Mouse (Mus musculus) heart, adult 2 months (tissue): ENCODE data around the gene Gm867. TPM values are rescaled to one million over a fixed set of nuclear protein-coding genes. Genes with fewer than 3 reads are reported as not detected.
A peak's percentile ranks its signal among the peaks of the same experiment; 100 is the strongest.

ENCODE experiments used
- DNase-seq, 2 experiments: peaks; one replicate each; pipeline ENCODE4 v3.0.0; 2021
- H3K27ac ChIP-seq: fragments of 200-600 bp; 2 replicates; pipeline ENCODE4 v1.8.1; 2022
- H3K27me3 ChIP-seq: fragments of 200-500 bp; 2 replicates; pipeline ENCODE4 v1.6.1; 2012; ENCODE audit warnings: mild to moderate bottlenecking, low read length, inconsistent platforms, mixed read lengths; ENCODE audit not compliant: control insufficient read depth, insufficient read depth
- H3K36me3 ChIP-seq: fragments of 200-500 bp; 2 replicates; pipeline ENCODE4 v1.6.1; 2012; ENCODE audit warnings: low read length, inconsistent platforms; ENCODE audit not compliant: control insufficient read depth, insufficient read depth
- H3K4me1 ChIP-seq: fragments of 200-500 bp; 2 replicates; pipeline ENCODE4 v1.6.1; 2011; ENCODE audit warnings: low read length; ENCODE audit not compliant: control insufficient read depth, insufficient read depth
- H3K4me3 ChIP-seq: fragments of 200-600 bp; 2 replicates; pipeline ENCODE4 v1.8.1; 2022
- H3K79me2 ChIP-seq: fragments of 200-500 bp; replicated peaks from 2 replicates; pipeline ENCODE4 v1.6.1; 2012; ENCODE audit warnings: mild to moderate bottlenecking, inconsistent platforms, low read length, moderate library complexity, mixed read lengths; ENCODE audit not compliant: control insufficient read depth, insufficient read depth
- H3K9ac ChIP-seq: fragments of 200-500 bp; 2 replicates; pipeline ENCODE4 v1.6.1; 2012; ENCODE audit warnings: low read depth, mild to moderate bottlenecking, control low read depth, inconsistent platforms, low read length, mixed read lengths
- CTCF ChIP-seq: fragments of 200-600 bp; IDR thresholded peaks from 2 replicates; pipeline ENCODE4 v1.8.1; 2022; ENCODE audit warnings: antibody characterized with exemption, mild to moderate bottlenecking, moderate library complexity
- EP300 ChIP-seq: fragments of 200-500 bp; IDR thresholded peaks from 2 replicates; pipeline ENCODE4 v1.6.1; 2011; ENCODE audit warnings: low read depth, low read length, control low read depth; ENCODE audit not compliant: insufficient read depth
- POLR2A ChIP-seq: fragments of 200-500 bp; IDR thresholded peaks from 2 replicates; pipeline ENCODE4 v1.6.1; 2011; ENCODE audit warnings: mild to moderate bottlenecking, low read depth, low read length, control low read depth; ENCODE audit not compliant: insufficient read depth
- WGBS: fragments of 180-500 bp; shearing (Covaris S2); methylation state at CpG from one replicate; pipeline ENCODE4 v1.1.7; 2018; 5-methylcytosine and 5-hydroxymethylcytosine counted together
- intact Hi-C: fragments of 180-260 bp; cut with DNase I; formaldehyde crosslinking; loops from one replicate; pipeline ENCODE4 v1.15.1; 2025
- polyA plus RNA-seq: library from polyadenylated mRNA; depleted of rRNA; stranded (reverse); fragments of >200 nt; gene quantifications from 2 replicates; pipeline ENCODE4 v1.2.3, GENCODE M21; 2012
- total RNA-seq, 2 experiments: library from RNA; stranded (reverse); gene quantifications; 2 replicates each; pipeline ENCODE4 v1.2.3; 2021

The Gm867 gene
- total and polyA plus RNA-seq, 3 experiments = 0.76 TPM; not detected in 2

- Histone ChIP-seq H3K27me3 (no peaks in the 10 kb centered on the region), H3K36me3 (no peaks in the 10 kb centered on the region), H3K4me1 (no peaks in the 10 kb centered on the region), H3K4me3 (no peak overlapping the region), H3K79me2 (no peaks in the 10 kb centered on the region), H3K9ac (no peak overlapping the region), H3K27ac (no peak overlapping the region)
- no peak for DNase-seq
- intact Hi-C loops = no loop called here
- TF ChIP-seq EP300 (no peak), POLR2A (no peak), CTCF (no peak)
- WGBS = 40% methylated on average over 6 of the region's 6 CpGs
These were observed 27.4 kb downstream of the Gm867 start for GRCm38 (mm10) chr10:75913013-75913589.

- intact Hi-C loops = no loop called here
- Histone ChIP-seq H3K27ac (no peak overlapping the region; the same call in 1 of the 2 replicates), H3K79me2 (no peaks in the 10 kb centered on the region), H3K36me3 (no peaks in the 10 kb centered on the region), H3K27me3 (no peaks in the 10 kb centered on the region), H3K9ac (no peak overlapping the region), H3K4me1 (no peaks in the 10 kb centered on the region), H3K4me3 (no peak overlapping the region)
- 77% methylated on average over 2 of the region's 2 CpGs for WGBS
- DNase-seq = no peak
- no peak for TF ChIP-seq CTCF
- no peak for TF ChIP-seq EP300
- no peak for TF ChIP-seq POLR2A
These were observed 29.8 kb downstream of the Gm867 start for GRCm38 (mm10) chr10:75910698-75911097.

GRCm38 (mm10) chr10:75906882-75907281 lies 33.6 kb downstream of the Gm867 start:
- H3K27me3 ChIP-seq = no peaks in the 10 kb centered on the region
- intact Hi-C loops = no loop called here
- H3K36me3 ChIP-seq = 0 out of 2 replicates have a peak, but pooled peaks cover 1% of the 10 kb centered on the region
- no peak overlapping the region for H3K27ac ChIP-seq
- 91% methylated on average over 4 of the region's 4 CpGs for WGBS
- H3K79me2 ChIP-seq = no peaks in the 10 kb centered on the region
- no peak overlapping the region for H3K4me3 ChIP-seq
- no peak overlapping the region for H3K9ac ChIP-seq
- no peak for TF ChIP-seq EP300
- TF ChIP-seq POLR2A = no peak
- no peak for TF ChIP-seq CTCF
- DNase-seq = no peak
- no peaks in the 10 kb centered on the region for H3K4me1 ChIP-seq

GRCm38 (mm10) chr10:75904391-75904790 lies 36.1 kb downstream of the Gm867 start:
- 77% methylated on average over 5 of the region's 5 CpGs for WGBS
- Histone ChIP-seq H3K27ac (no peak overlapping the region), H3K4me1 (no peaks in the 10 kb centered on the region), H3K79me2 (no peaks in the 10 kb centered on the region), H3K4me3 (no peak overlapping the region), H3K9ac (no peak overlapping the region), H3K27me3 (no peaks in the 10 kb centered on the region), H3K36me3 (peaks cover 6% of the 10 kb centered on the region)
- DNase-seq = peak in 1 of 2 experiments; percentile 46
- intact Hi-C loops = no loop called here
- no peak for TF ChIP-seq EP300
- no peak for TF ChIP-seq POLR2A
- no peak for TF ChIP-seq CTCF

GRCm38 (mm10) chr10:75898846-75899245 lies 41.6 kb downstream of the Gm867 start:
- no peak overlapping the region for H3K9ac ChIP-seq
- 4% methylated on average over 3 of the region's 3 CpGs for WGBS

GRCm38 (mm10) chr10:75898039-75898564 lies 42.4 kb downstream of the Gm867 start:
- H3K27ac ChIP-seq = peak overlapping the region; percentile 61
- 63% methylated on average over 6 of the region's 6 CpGs for WGBS
- DNase-seq = peak; percentile 20 to 32
- no peak overlapping the region for H3K4me3 ChIP-seq
- TF ChIP-seq EP300 = no peak
- TF ChIP-seq POLR2A = no peak
- TF ChIP-seq CTCF = no peak
- H3K27me3 ChIP-seq = no peaks in the 10 kb centered on the region
- intact Hi-C loops = loop anchor here (10.0 kb wide), 1 partner anchor 137 kb away; the partner anchor contains the start of gene Zfp280b
- H3K9ac ChIP-seq = 0 out of 2 replicates have a peak overlapping the region, but pooled peaks have one; percentile 4
- H3K4me1 ChIP-seq = peaks cover 13% of the 10 kb centered on the region
- H3K79me2 ChIP-seq = no peaks in the 10 kb centered on the region
- H3K36me3 ChIP-seq = peaks cover 9% of the 10 kb centered on the region

More at GRCm38 (mm10) chr10:75898846-75899245, 41.6 kb downstream of the Gm867 start:
- Histone ChIP-seq H3K27me3 (no peaks in the 10 kb centered on the region), H3K27ac (peak overlapping the region; percentile 61), H3K4me3 (no peak overlapping the region), H3K36me3 (peaks cover 9% of the 10 kb centered on the region), H3K4me1 (peaks cover 13% of the 10 kb centered on the region), H3K79me2 (no peaks in the 10 kb centered on the region)
- peak; percentile 67 to 85 for DNase-seq
- no peak for TF ChIP-seq POLR2A
- TF ChIP-seq CTCF = no peak
- TF ChIP-seq EP300 = no peak
- intact Hi-C loops = loop anchor here (10.0 kb wide), 1 partner anchor 136 kb away; the partner anchor contains the start of gene Zfp280b
